Mouse (Mus musculus): Measurements from ENCODE around the gene Taf3. TPM values are rescaled to one million over a fixed set of nuclear protein-coding genes. Genes with fewer than 3 reads are reported as not detected.

The Taf3 gene
- polyA plus RNA-seq, 1 experiment from 2014 or later, result 17.9 TPM

- Histone ChIP-seq H3K36me3 (ENCODE audit: poor library complexity, severe bottlenecking) (no peaks in the 10 kb centered on the region), H3K27ac (no peak overlapping the region), H3K4me2 (peak overlapping the region; percentile 72), H3K9ac (no peak overlapping the region), H3K4me1 (peaks cover 34% of the 10 kb centered on the region), H3K4me3 (peak overlapping the region; percentile 39), H3K27me3 (peaks cover 100% of the 10 kb centered on the region), H3K9me3 (replicated peaks) (no peaks in the 10 kb centered on the region)
- no peak for ATAC-seq
- WGBS, result 1% methylated on average over 19 of the region's 19 CpGs
Observed at GRCm38 (mm10) chr2:9877966-9878563, 170.3 kb downstream of the Taf3 start.

GRCm38 (mm10) chr2:9877326-9877690, 171.1 kb downstream of the Taf3 start:
- H3K9me3 ChIP-seq (replicated peaks), result no peaks in the 10 kb centered on the region
- WGBS, result under 1% methylated on average over 35 of the region's 35 CpGs
- peaks cover 100% of the 10 kb centered on the region for H3K27me3 ChIP-seq
- no peaks in the 10 kb centered on the region for H3K36me3 ChIP-seq (ENCODE audit: poor library complexity, severe bottlenecking)
- H3K4me3 ChIP-seq, result peak overlapping the region; percentile 23
- H3K27ac ChIP-seq, result no peak overlapping the region
- H3K4me1 ChIP-seq, result peaks cover 39% of the 10 kb centered on the region
- ATAC-seq, result no peak
- no peak overlapping the region for H3K9ac ChIP-seq
- H3K4me2 ChIP-seq, result peak overlapping the region; percentile 72

GRCm38 (mm10) chr2:9876621-9877325, 171.6 kb downstream of the Taf3 start:
- under 1% methylated on average over 31 of the region's 31 CpGs for WGBS
- no peaks in the 10 kb centered on the region for H3K36me3 ChIP-seq (ENCODE audit: poor library complexity, severe bottlenecking)
- no peak overlapping the region for H3K9ac ChIP-seq
- H3K27me3 ChIP-seq, result peaks cover 100% of the 10 kb centered on the region
- peak overlapping the region; percentile 72 for H3K4me2 ChIP-seq
- peak overlapping the region; percentile 23 for H3K4me3 ChIP-seq
- H3K4me1 ChIP-seq, result peaks cover 36% of the 10 kb centered on the region
- ATAC-seq, result no peak
- no peaks in the 10 kb centered on the region for H3K9me3 ChIP-seq (replicated peaks)
- no peak overlapping the region for H3K27ac ChIP-seq

DNA sequence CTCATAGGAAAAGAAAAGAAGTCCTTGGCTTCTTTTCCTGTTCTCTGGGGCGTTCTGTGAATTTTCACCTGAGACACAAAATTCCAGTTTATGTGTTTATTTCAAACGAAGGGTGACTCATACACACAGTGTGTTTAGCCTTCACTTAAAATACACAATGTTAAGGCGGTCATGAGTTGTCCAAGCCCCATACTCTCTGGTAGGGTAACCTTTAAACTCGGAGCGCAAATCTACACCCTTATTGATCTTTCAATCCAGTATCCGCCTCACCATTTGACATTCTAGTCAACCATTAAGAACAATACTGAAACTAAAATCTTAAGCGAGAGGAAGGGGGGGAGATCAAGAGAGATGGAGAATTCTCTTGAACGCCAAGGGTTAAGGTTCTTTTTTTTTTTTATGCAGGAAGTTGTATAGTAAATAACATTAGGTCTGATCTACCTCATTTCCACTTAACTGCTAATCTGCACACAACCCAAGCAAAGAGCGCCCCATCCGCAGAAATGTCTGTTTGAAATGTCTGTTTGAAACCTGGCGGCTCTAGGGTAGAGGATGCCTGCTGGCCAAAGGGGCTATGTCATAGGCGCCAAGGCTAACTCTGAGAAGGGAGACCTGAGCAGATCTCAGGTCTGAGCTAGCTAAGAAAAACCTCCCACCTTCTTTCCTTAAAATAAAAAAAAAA, 172.6 kb downstream of the Taf3 start:
- no peaks in the 10 kb centered on the region for H3K9me3 ChIP-seq (replicated peaks)
- H3K36me3 ChIP-seq (ENCODE audit: poor library complexity, severe bottlenecking), result no peaks in the 10 kb centered on the region
- H3K9ac ChIP-seq, result no peak overlapping the region
- no peak for ATAC-seq
- no peak overlapping the region for H3K27ac ChIP-seq
- WGBS, result 6% methylated on average over 12 of the region's 12 CpGs
- peaks cover 29% of the 10 kb centered on the region for H3K4me1 ChIP-seq
- H3K27me3 ChIP-seq, result peaks cover 100% of the 10 kb centered on the region
- no peak overlapping the region for H3K4me2 ChIP-seq
- no peak overlapping the region for H3K4me3 ChIP-seq

- H3K27me3 ChIP-seq, result peaks cover 100% of the 10 kb centered on the region
- WGBS, result 1% methylated on average over 4 of the region's 4 CpGs
- no peaks in the 10 kb centered on the region for H3K9me3 ChIP-seq (replicated peaks)
- no peak overlapping the region for H3K27ac ChIP-seq
- H3K4me2 ChIP-seq, result no peak overlapping the region
- no peak for ATAC-seq
- no peaks in the 10 kb centered on the region for H3K36me3 ChIP-seq (ENCODE audit: poor library complexity, severe bottlenecking)
- no peak overlapping the region for H3K4me3 ChIP-seq
- no peak overlapping the region for H3K9ac ChIP-seq
- H3K4me1 ChIP-seq, result peaks cover 28% of the 10 kb centered on the region
Observed at GRCm38 (mm10) chr2:9875220-9875619, 173.2 kb downstream of the Taf3 start.

DNA sequence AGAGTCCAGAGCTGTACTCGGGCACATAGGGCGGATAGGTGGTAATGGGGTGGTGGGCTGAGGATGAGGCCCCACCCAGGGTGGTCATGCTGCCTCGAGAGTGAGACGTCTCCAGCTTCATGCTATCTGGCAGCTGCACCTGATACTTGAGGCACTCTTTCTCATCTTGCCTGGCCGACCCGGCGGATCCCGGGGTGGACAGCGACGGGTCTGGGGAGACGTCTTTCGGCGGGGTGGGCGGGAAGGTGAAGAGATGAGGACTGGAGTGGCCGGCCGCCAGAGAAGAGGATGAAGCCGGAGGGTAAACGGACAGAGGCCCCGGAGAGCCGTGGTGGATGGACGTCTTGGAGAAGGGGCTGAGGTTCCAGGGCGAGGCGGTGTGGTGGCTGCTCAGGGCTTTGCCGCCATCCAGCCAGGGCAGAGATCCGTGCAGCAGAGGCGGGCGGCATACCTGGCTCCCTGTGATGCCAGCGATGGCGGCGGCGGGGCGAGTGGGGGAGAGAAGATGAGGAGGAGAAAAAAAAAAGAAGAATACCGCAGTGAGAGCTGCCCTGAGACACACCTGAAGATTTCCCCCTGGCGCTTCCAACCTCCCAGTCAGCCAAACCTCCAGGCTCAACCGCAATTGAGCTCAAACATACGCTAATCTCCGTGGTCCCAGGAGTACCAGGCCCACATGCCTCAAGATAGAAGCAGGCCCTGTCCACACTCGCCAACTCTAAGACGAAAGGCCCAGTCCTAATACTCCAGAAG, 173.8 kb downstream of the Taf3 start:
- peaks cover 28% of the 10 kb centered on the region for H3K4me1 ChIP-seq
- no peaks in the 10 kb centered on the region for H3K9me3 ChIP-seq (replicated peaks)
- no peak overlapping the region for H3K9ac ChIP-seq
- H3K27me3 ChIP-seq, result peaks cover 100% of the 10 kb centered on the region
- WGBS, result under 1% methylated on average over 39 of the region's 39 CpGs
- no peak overlapping the region for H3K4me2 ChIP-seq
- H3K36me3 ChIP-seq (ENCODE audit: poor library complexity, severe bottlenecking), result no peaks in the 10 kb centered on the region
- no peak for ATAC-seq
- no peak overlapping the region for H3K27ac ChIP-seq
- H3K4me3 ChIP-seq, result no peak overlapping the region

GRCm38 (mm10) chr2:9873757-9874156, 174.6 kb downstream of the Taf3 start:
- peaks cover 100% of the 10 kb centered on the region for H3K27me3 ChIP-seq
- H3K4me3 ChIP-seq, result no peak overlapping the region
- no peak overlapping the region for H3K9ac ChIP-seq
- no peak overlapping the region for H3K27ac ChIP-seq
- peaks cover 20% of the 10 kb centered on the region for H3K4me1 ChIP-seq
- no peak overlapping the region for H3K4me2 ChIP-seq
- H3K9me3 ChIP-seq (replicated peaks), result no peaks in the 10 kb centered on the region
- ATAC-seq, result no peak
- H3K36me3 ChIP-seq (ENCODE audit: poor library complexity, severe bottlenecking), result no peaks in the 10 kb centered on the region
- 9% methylated on average over 2 of the region's 2 CpGs for WGBS

- ATAC-seq, result no peak
Observed at GRCm38 (mm10) chr2:9872682-9873081, 175.7 kb downstream of the Taf3 start.

GRCm38 (mm10) chr2:9871798-9872197, 176.6 kb downstream of the Taf3 start:
- Histone ChIP-seq H3K9me3 (replicated peaks) (no peaks in the 10 kb centered on the region), H3K36me3 (ENCODE audit: poor library complexity, severe bottlenecking) (no peaks in the 10 kb centered on the region), H3K9ac (no peak overlapping the region), H3K4me3 (no peak overlapping the region), H3K4me2 (no peak overlapping the region), H3K27ac (no peak overlapping the region), H3K4me1 (peaks cover 10% of the 10 kb centered on the region), H3K27me3 (peaks cover 83% of the 10 kb centered on the region)
- WGBS, result 12% methylated on average over 6 of the region's 6 CpGs
- no peak for ATAC-seq

More at GRCm38 (mm10) chr2:9872682-9873081, 175.7 kb downstream of the Taf3 start:
- Histone ChIP-seq H3K27ac (no peak overlapping the region), H3K4me3 (no peak overlapping the region), H3K9ac (no peak overlapping the region), H3K4me2 (peak overlapping the region; percentile 16; the same call in 1 of the 2 replicates), H3K9me3 (replicated peaks) (no peaks in the 10 kb centered on the region), H3K27me3 (peaks cover 92% of the 10 kb centered on the region), H3K36me3 (ENCODE audit: poor library complexity, severe bottlenecking) (no peaks in the 10 kb centered on the region), H3K4me1 (peaks cover 14% of the 10 kb centered on the region)
- WGBS, result under 1% methylated on average over 12 of the region's 12 CpGs

DNA sequence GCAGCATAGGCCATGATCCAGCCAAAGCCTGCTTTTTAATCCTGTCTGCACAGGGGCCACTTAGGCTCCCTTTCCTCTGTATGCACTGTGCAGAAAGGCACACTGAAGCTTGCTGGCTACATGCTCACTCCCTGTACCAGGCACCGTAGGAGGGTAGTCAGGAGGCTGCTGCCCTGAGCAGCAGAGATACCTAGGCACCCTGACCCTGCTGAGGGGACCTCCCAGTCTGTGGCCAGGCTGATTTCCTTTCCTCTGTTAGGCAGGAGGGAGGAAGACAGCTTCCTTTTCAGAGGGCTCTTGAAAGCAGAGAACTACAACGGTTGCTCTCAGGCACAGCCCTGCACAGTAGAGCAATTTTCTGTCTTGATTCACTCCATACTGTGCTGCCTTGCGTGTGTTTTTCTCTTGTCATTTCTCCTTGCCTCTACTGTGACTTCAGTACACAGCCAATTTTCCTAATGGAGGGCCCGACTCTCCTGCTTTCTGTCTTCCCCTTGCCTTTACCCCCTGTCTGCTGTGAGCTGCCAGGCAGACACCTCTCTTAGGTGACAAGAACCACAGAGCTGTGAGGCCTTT, 177.2 kb downstream of the Taf3 start:
- Histone ChIP-seq H3K27ac (no peak overlapping the region), H3K4me1 (peaks cover 10% of the 10 kb centered on the region), H3K36me3 (ENCODE audit: poor library complexity, severe bottlenecking) (no peaks in the 10 kb centered on the region), H3K9ac (no peak overlapping the region), H3K4me3 (no peak overlapping the region), H3K9me3 (replicated peaks) (no peaks in the 10 kb centered on the region), H3K4me2 (no peak overlapping the region), H3K27me3 (peaks cover 77% of the 10 kb centered on the region)
- no peak for ATAC-seq
- WGBS, result 21% methylated on average over 4 of the region's 4 CpGs

DNA sequence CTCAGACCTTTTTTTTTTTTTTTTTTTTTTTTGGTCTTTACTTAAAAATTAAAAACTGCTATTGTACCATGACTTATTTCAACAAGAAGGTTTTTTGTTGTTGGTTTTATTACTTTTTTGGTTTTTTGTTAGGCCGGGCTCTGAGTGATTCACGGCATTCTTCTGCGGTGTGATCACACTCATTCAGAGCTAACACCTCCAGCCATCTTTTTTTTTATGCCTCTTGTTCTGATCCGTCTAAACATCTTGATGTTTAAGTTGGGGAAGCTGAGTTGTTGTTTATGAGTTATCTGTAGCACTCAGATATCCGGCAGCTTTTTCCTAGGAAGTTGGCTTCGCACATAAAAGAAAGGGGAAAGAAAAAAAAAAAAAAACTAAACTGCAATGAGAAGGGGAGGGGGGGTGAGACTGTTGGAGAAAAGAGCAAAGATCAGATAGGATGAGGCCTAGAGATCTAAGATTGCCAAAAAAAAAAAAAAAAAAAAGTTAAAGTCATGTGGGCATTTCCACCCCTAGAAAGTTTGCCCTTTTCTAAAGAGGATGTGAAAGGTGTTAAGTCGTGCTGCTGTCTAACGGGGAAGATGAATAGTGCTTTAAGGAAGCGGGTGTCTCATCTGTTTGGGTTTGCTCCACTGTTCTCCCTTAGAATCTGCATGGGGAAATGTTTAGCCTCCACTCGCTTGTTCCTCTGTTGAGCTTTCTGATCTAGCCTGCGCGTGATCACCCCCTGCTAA, 181.1 kb downstream of the Taf3 start:
- ATAC-seq, result no peak
- no peak overlapping the region for H3K9ac ChIP-seq
- H3K4me1 ChIP-seq, result no peaks in the 10 kb centered on the region
- 78% methylated on average over 12 of the region's 12 CpGs for WGBS
- H3K4me3 ChIP-seq, result no peak overlapping the region
- no peaks in the 10 kb centered on the region for H3K36me3 ChIP-seq (ENCODE audit: poor library complexity, severe bottlenecking)
- no peak overlapping the region for H3K27ac ChIP-seq
- peaks cover 37% of the 10 kb centered on the region for H3K27me3 ChIP-seq
- H3K4me2 ChIP-seq, result no peak overlapping the region
- H3K9me3 ChIP-seq (replicated peaks), result no peaks in the 10 kb centered on the region
